Mouse (Mus musculus) CH12.LX (cell line): ENCODE measurements around the gene Il17rb.

Source experiments
- EP300 ChIP-seq: IDR thresholded peaks from 2 replicates; pipeline ENCODE4 v1.6.1; 2011; ENCODE audit warnings: low read length, improper control_type of control experiment
- MAFK ChIP-seq: IDR thresholded peaks from 2 replicates; pipeline ENCODE4 v1.6.1; 2011; ENCODE audit warnings: low read length, improper control_type of control experiment; ENCODE audit not compliant: insufficient replicate concordance
- MEF2A ChIP-seq: IDR thresholded peaks from 2 replicates; pipeline ENCODE4 v1.6.1; 2014; ENCODE audit warnings: low read depth, mild to moderate bottlenecking, inconsistent platforms, low read length, improper control_type of control experiment, borderline replicate concordance
- TBP ChIP-seq: conservative IDR thresholded peaks from 2 replicates; pipeline ENCODE4 v1.6.1; 2011; ENCODE audit warnings: low read depth, low read length, improper control_type of control experiment

- no peak for TF ChIP-seq MAFK
- no peak for TF ChIP-seq MEF2A
- no peak for TF ChIP-seq TBP
- TF ChIP-seq EP300 = no peak
Observed at GRCm38 (mm10) chr14:29997345-29997744, 11.4 kb downstream of the Il17rb start.
